Mouse (Mus musculus) MEL (cell line): ENCODE data around the gene Ptprn. TPM values are rescaled to one million over a fixed set of nuclear protein-coding genes. Genes with fewer than 3 reads are reported as not detected.

Source experiments
- DNase-seq: peaks from one replicate; pipeline ENCODE4 v3.0.0; 2011; ENCODE audit warnings: low read depth, low spot score
- H3K27ac ChIP-seq: 2 replicates; pipeline ENCODE4 v1.5.1; 2012; ENCODE audit warnings: low read depth, mild to moderate bottlenecking, control low read depth, low read length, moderate library complexity; ENCODE audit not compliant: control insufficient read depth
- H3K27me3 ChIP-seq, 2 experiments: fragments of 150-350 bp in 1 of 2; sonication (generic) in 1 of 2; 2 replicates each; pipeline ENCODE4 v1.6.1; 2012; ENCODE audit warnings: low read length in 2 of 2, mild to moderate bottlenecking in 2 of 2, improper control_type of control experiment in 1 of 2, moderate library complexity in 1 of 2; ENCODE audit not compliant: insufficient read depth in 2 of 2, control insufficient read depth in 1 of 2
- H3K36me3 ChIP-seq, 2 experiments: 2 replicates each; pipeline ENCODE4 v1.6.1; 2012 to 2014; ENCODE audit warnings: low read length in 2 of 2, improper control_type of control experiment in 1 of 2, inconsistent platforms in 1 of 2, mild to moderate bottlenecking in 1 of 2; ENCODE audit not compliant: insufficient read depth in 2 of 2, control insufficient read depth in 1 of 2
- H3K4me1 ChIP-seq, 2 experiments: fragments of 150-350 bp in 1 of 2; sonication (generic) in 1 of 2; 2 replicates each; pipeline ENCODE4 v1.6.1; 2012; ENCODE audit warnings: low read length in 2 of 2, improper control_type of control experiment in 1 of 2, mild to moderate bottlenecking in 1 of 2; ENCODE audit not compliant: insufficient read depth in 2 of 2, control insufficient read depth in 1 of 2
- H3K4me3 ChIP-seq, 2 experiments: fragments of 150-350 bp in 1 of 2; sonication (generic) in 1 of 2; 2 replicates each; pipeline ENCODE4 v1.5.1; 2012; ENCODE audit warnings: low read depth in 2 of 2, low read length in 2 of 2, mild to moderate bottlenecking in 2 of 2, moderate library complexity in 2 of 2, control low read depth in 1 of 2, improper control_type of control experiment in 1 of 2; ENCODE audit not compliant: control insufficient read depth in 1 of 2, insufficient read depth in 1 of 2
- H3K79me2 ChIP-seq: 2 replicates; pipeline ENCODE4 v1.6.1; 2012; ENCODE audit warnings: mild to moderate bottlenecking, low read length, moderate library complexity; ENCODE audit not compliant: control insufficient read depth, poor library complexity, insufficient read depth
- H3K9ac ChIP-seq: 2 replicates; pipeline ENCODE4 v1.6.1; 2012; ENCODE audit warnings: low read depth, mild to moderate bottlenecking, control low read depth, low read length, moderate library complexity; ENCODE audit not compliant: control insufficient read depth, poor library complexity, severe bottlenecking
- H3K9me3 ChIP-seq: fragments of 150-350 bp; sonication (generic); replicated peaks from 2 replicates; pipeline ENCODE4 v1.6.1; 2012; ENCODE audit warnings: mild to moderate bottlenecking, low read length, improper control_type of control experiment, moderate library complexity; ENCODE audit not compliant: insufficient read depth
- CHD1 ChIP-seq: IDR thresholded peaks from 2 replicates; pipeline ENCODE4 v1.6.1; 2012; ENCODE audit warnings: low read depth, mild to moderate bottlenecking, inconsistent platforms, low read length, improper control_type of control experiment
- E2F4 ChIP-seq: IDR thresholded peaks from 2 replicates; pipeline ENCODE4 v1.6.1; 2011; ENCODE audit warnings: low read depth, low read length, improper control_type of control experiment, borderline replicate concordance
- ELF1 ChIP-seq: IDR thresholded peaks from 2 replicates; pipeline ENCODE4 v1.6.1; 2014; ENCODE audit warnings: low read depth, mild to moderate bottlenecking, inconsistent platforms, low read length, improper control_type of control experiment, moderate library complexity
- GATA1 ChIP-seq: IDR thresholded peaks from 2 replicates; pipeline ENCODE4 v1.6.1; 2011; ENCODE audit warnings: low read depth, low read length, improper control_type of control experiment
- HCFC1 ChIP-seq: IDR thresholded peaks from 2 replicates; pipeline ENCODE4 v1.6.1; 2012; ENCODE audit warnings: low read depth, mild to moderate bottlenecking, inconsistent platforms, low read length, improper control_type of control experiment, moderate library complexity
- MAFK ChIP-seq: IDR thresholded peaks from 2 replicates; pipeline ENCODE4 v1.6.1; 2011; ENCODE audit warnings: low read depth, mild to moderate bottlenecking, low read length, improper control_type of control experiment, borderline replicate concordance
- MAX ChIP-seq: IDR thresholded peaks from 2 replicates; pipeline ENCODE4 v1.6.1; 2011; ENCODE audit warnings: low read length, improper control_type of control experiment
- MAZ ChIP-seq: IDR thresholded peaks from 2 replicates; pipeline ENCODE4 v1.6.1; 2012; ENCODE audit warnings: low read depth, mild to moderate bottlenecking, inconsistent platforms, low read length, improper control_type of control experiment
- MYC ChIP-seq: IDR thresholded peaks from 2 replicates; pipeline ENCODE4 v1.6.1; 2011; ENCODE audit warnings: low read depth, mild to moderate bottlenecking, low read length, improper control_type of control experiment, moderate library complexity
- NELFE ChIP-seq: IDR thresholded peaks from 2 replicates; pipeline ENCODE4 v1.6.1; 2011; ENCODE audit warnings: low read depth, low read length, improper control_type of control experiment
- NRF1 ChIP-seq: IDR thresholded peaks from 2 replicates; pipeline ENCODE4 v1.6.1; 2014; ENCODE audit warnings: low read depth, mild to moderate bottlenecking, inconsistent platforms, low read length, improper control_type of control experiment, moderate library complexity; ENCODE audit not compliant: poor library complexity, insufficient read depth, severe bottlenecking
- POLR2AphosphoS2 ChIP-seq: IDR thresholded peaks from 2 replicates; pipeline ENCODE4 v1.6.1; 2011; ENCODE audit warnings: low read length, improper control_type of control experiment
- RAD21 ChIP-seq: IDR thresholded peaks from 2 replicates; pipeline ENCODE4 v1.6.1; 2011; ENCODE audit warnings: mild to moderate bottlenecking, low read depth, low read length, improper control_type of control experiment
- SMC3 ChIP-seq: IDR thresholded peaks from 2 replicates; pipeline ENCODE4 v1.6.1; 2011; ENCODE audit warnings: low read depth, low read length, improper control_type of control experiment
- TAL1 ChIP-seq: IDR thresholded peaks from 2 replicates; pipeline ENCODE4 v1.6.1; 2012; ENCODE audit warnings: mild to moderate bottlenecking, inconsistent platforms, low read length, moderate library complexity, mixed read lengths
- UBTF ChIP-seq: IDR thresholded peaks from 2 replicates; pipeline ENCODE4 v1.6.1; 2012; ENCODE audit warnings: low read depth, mild to moderate bottlenecking, inconsistent platforms, low read length, improper control_type of control experiment, moderate library complexity, borderline replicate concordance; ENCODE audit not compliant: insufficient read depth
- USF2 ChIP-seq, 2 experiments: IDR thresholded peaks; 2 replicates each; pipeline ENCODE4 v1.6.1; 2011 to 2012; ENCODE audit warnings: improper control_type of control experiment in 2 of 2, low read length in 2 of 2, borderline replicate concordance in 1 of 2, inconsistent platforms in 1 of 2, low read depth in 1 of 2, mild to moderate bottlenecking in 1 of 2; ENCODE audit not compliant: insufficient read depth in 1 of 2
- polyA plus RNA-seq, 2 experiments: library from polyadenylated mRNA; stranded (reverse) in 1 of 2; unstranded in 1 of 2; fragments of >175 nt in 1 of 2; fragments of >200 nt in 1 of 2; gene quantifications; 2 replicates each; pipeline versions ENCODE4 v1.2.1 to v1.2.4; 2012; ENCODE audit warnings: low replicate concordance in 2 of 2, low read depth in 1 of 2; ENCODE audit not compliant: insufficient read length in 2 of 2, insufficient read depth in 1 of 2, missing spikeins in 1 of 2
- total RNA-seq: library from RNA; depleted of rRNA; stranded (reverse); fragments of 300-350 nt; gene quantifications from 2 replicates; pipeline ENCODE4 v1.2.3, GENCODE M21; 2012; rRNA removed

Gene Ptprn
- total and polyA plus RNA-seq, 3 experiments = 0.13 TPM; not detected in 2

DNA sequence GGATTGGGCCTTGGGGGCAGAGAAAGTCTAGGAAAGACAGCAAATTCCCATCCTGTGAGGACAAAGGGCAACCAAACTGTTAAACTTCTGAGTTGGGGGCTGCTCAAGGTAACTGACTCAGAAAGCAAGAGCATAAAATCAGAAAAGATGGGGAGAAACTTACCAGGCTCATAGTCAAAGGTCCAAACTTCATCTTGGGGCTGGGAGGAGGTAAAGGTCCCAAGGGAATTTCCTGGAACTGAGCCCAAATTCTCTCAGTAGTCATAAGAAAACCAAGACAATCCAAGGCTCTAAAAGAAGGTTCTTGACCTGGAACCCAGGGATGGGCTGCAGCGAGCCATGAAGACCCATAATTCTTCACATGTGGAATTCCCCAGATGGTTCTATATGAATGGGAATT is 63.1 kb downstream of the Ptprn start:
- Histone ChIP-seq H3K9me3 (no peaks in the 10 kb centered on the region), H3K27ac (no peak overlapping the region), H3K79me2 (no peaks in the 10 kb centered on the region), H3K27me3 (no peaks in the 10 kb centered on the region), H3K9ac (no peak overlapping the region), H3K4me3 (no peak overlapping the region), H3K4me1 (no peaks in the 10 kb centered on the region), H3K36me3 (no peaks in the 10 kb centered on the region; a peak in 1 of 4 replicates)
- TF ChIP-seq SMC3 (no peak), MAX (no peak), HCFC1 (no peak), NRF1 (no peak), RAD21 (no peak), NELFE (no peak), MAZ (no peak), MAFK (no peak), E2F4 (no peak), POLR2AphosphoS2 (no peak), MYC (no peak), GATA1 (no peak), TAL1 (no peak), CHD1 (no peak), ELF1 (no peak), UBTF (no peak), USF2 (IDR thresholded peaks at IDR 0.05; ENCODE audit: borderline replicate concordance in 1 of 2, insufficient read depth in 1 of 2, low read depth in 1 of 2, low read length in 2 of 2) (no peak)
- DNase-seq = no peak

Other genes starting within 250 kb of the Ptprn start
- 1.7 and 2.1 TPM in 2 replicates for gene Nhej1, start 139.3 kb downstream of the Ptprn start, total RNA-seq
- 1 to 10 TPM in 1 of 2 experiments, not detected in 1; 5.2 TPM for gene Nhej1, start 139.3 kb downstream of the Ptprn start, polyA plus RNA-seq
- 0.08 TPM in 1 of 2 replicates, not detected in the other for gene Slc23a3, start 130.6 kb downstream of the Ptprn start, total RNA-seq
- gene Slc23a3, start 130.6 kb downstream of the Ptprn start, polyA plus RNA-seq = under 1 TPM in 1 of 2 experiments, not detected in 1; 0.15 TPM
- 46.4 and 54.4 TPM in 2 replicates for gene Cnppd1, start 121.8 kb downstream of the Ptprn start, total RNA-seq
- 100 to 1,000 TPM in 1 of 2 experiments, 10 to 100 TPM in 1; 70.1 to 314 TPM for gene Cnppd1, start 121.8 kb downstream of the Ptprn start, polyA plus RNA-seq
- 37.1 and 38.1 TPM in 2 replicates for gene Retreg2, start 121.7 kb downstream of the Ptprn start, total RNA-seq
- gene Retreg2, start 121.7 kb downstream of the Ptprn start, polyA plus RNA-seq = 10 to 100 TPM in 1 of 2 experiments, not detected in 1; 59.2 TPM
- gene Zfand2b, start 95.9 kb downstream of the Ptprn start, total RNA-seq = 14.4 and 15.0 TPM in 2 replicates
- 10 to 100 TPM in 1 of 2 experiments, not detected in 1; 18.3 TPM for gene Zfand2b, start 95.9 kb downstream of the Ptprn start, polyA plus RNA-seq
- 79.2 and 84.4 TPM in 2 replicates for gene Abcb6, start 84.1 kb downstream of the Ptprn start, total RNA-seq
- 10 to 100 TPM in 1 of 2 experiments, not detected in 1; 73.5 TPM for gene Abcb6, start 84.1 kb downstream of the Ptprn start, polyA plus RNA-seq
- 5.5 and 8.1 TPM in 2 replicates for gene Ankzf1, start 72.4 kb downstream of the Ptprn start, total RNA-seq
- 10 to 100 TPM in 1 of 2 experiments, not detected in 1; 16.7 TPM for gene Ankzf1, start 72.4 kb downstream of the Ptprn start, polyA plus RNA-seq
- 7.8 and 10.2 TPM in 2 replicates for gene Atg9a, start 72.3 kb downstream of the Ptprn start, total RNA-seq
- gene Atg9a, start 72.3 kb downstream of the Ptprn start, polyA plus RNA-seq = 10 to 100 TPM in 1 of 2 experiments, not detected in 1; 26.1 TPM
- gene Glb1l, start 53.7 kb downstream of the Ptprn start, total RNA-seq = 4.0 and 7.6 TPM in 2 replicates
- 10 to 100 TPM in 1 of 2 experiments, not detected in 1; 13.0 TPM for gene Glb1l, start 53.7 kb downstream of the Ptprn start, polyA plus RNA-seq
- gene Stk16, start 53.7 kb downstream of the Ptprn start, total RNA-seq = 83.2 and 110 TPM in 2 replicates
- 100 to 1,000 TPM in 1 of 2 experiments, not detected in 1; 154 TPM for gene Stk16, start 53.7 kb downstream of the Ptprn start, polyA plus RNA-seq
- gene Tuba4a, start 44.6 kb downstream of the Ptprn start, total RNA-seq = 385 and 396 TPM in 2 replicates
- gene Tuba4a, start 44.6 kb downstream of the Ptprn start, polyA plus RNA-seq = 100 to 1,000 TPM in 1 of 2 experiments, not detected in 1; 439 TPM
- 0.46 and 0.58 TPM in 2 replicates for gene A630095N17Rik, start 32.4 kb downstream of the Ptprn start, total RNA-seq
- under 1 TPM in 1 of 2 experiments, not detected in 1; 0.82 TPM for gene A630095N17Rik, start 32.4 kb downstream of the Ptprn start, polyA plus RNA-seq
- gene Dnajb2, start 28.1 kb downstream of the Ptprn start, total RNA-seq = 10.3 and 12.9 TPM in 2 replicates
- gene Dnajb2, start 28.1 kb downstream of the Ptprn start, polyA plus RNA-seq = 10 to 100 TPM in 1 of 2 experiments, not detected in 1; 18.9 TPM
- gene Resp18, start 13.9 kb upstream of the Ptprn start, total RNA-seq = not detected in 2 replicates
- not detected for gene Resp18, start 13.9 kb upstream of the Ptprn start, polyA plus RNA-seq
- gene Dnpep, start 53.5 kb upstream of the Ptprn start, total RNA-seq = 34.7 and 35.9 TPM in 2 replicates
- 10 to 100 TPM in 1 of 2 experiments, not detected in 1; 59.3 TPM for gene Dnpep, start 53.5 kb upstream of the Ptprn start, polyA plus RNA-seq
- 4.6 and 7.2 TPM in 2 replicates for gene Des, start 95.8 kb upstream of the Ptprn start, total RNA-seq
- gene Des, start 95.8 kb upstream of the Ptprn start, polyA plus RNA-seq = 1 to 10 TPM in 1 of 2 experiments, not detected in 1; 7.0 TPM
- gene Speg, start 110.8 kb upstream of the Ptprn start, total RNA-seq = 1.7 and 1.8 TPM in 2 replicates
- 1 to 10 TPM in 1 of 2 experiments, not detected in 1; 9.5 TPM for gene Speg, start 110.8 kb upstream of the Ptprn start, polyA plus RNA-seq
- gene Gmppa, start 171.4 kb upstream of the Ptprn start, total RNA-seq = 63.8 and 65.0 TPM in 2 replicates
- 100 to 1,000 TPM in 1 of 2 experiments, not detected in 1; 145 TPM for gene Gmppa, start 171.4 kb upstream of the Ptprn start, polyA plus RNA-seq
- 0.19 TPM in 1 of 2 replicates, not detected in the other for gene Asic4, start 185.9 kb upstream of the Ptprn start, total RNA-seq
- under 1 TPM in 1 of 2 experiments, not detected in 1; 0.18 TPM for gene Asic4, start 185.9 kb upstream of the Ptprn start, polyA plus RNA-seq
- 23.9 and 32.3 TPM in 2 replicates for gene Chpf, start 214.8 kb upstream of the Ptprn start, total RNA-seq
- 10 to 100 TPM in 1 of 2 experiments, not detected in 1; 49.0 TPM for gene Chpf, start 214.8 kb upstream of the Ptprn start, polyA plus RNA-seq
- gene Tmem198, start 215.0 kb upstream of the Ptprn start, total RNA-seq = 0.33 and 0.65 TPM in 2 replicates
- gene Tmem198, start 215.0 kb upstream of the Ptprn start, polyA plus RNA-seq = 1 to 10 TPM in 1 of 2 experiments, not detected in 1; 1.4 TPM
- gene Obsl1, start 241.9 kb upstream of the Ptprn start, total RNA-seq = 0.08 TPM in 1 of 2 replicates, not detected in the other
- 1 to 10 TPM in 1 of 2 experiments, not detected in 1; 1.2 TPM for gene Obsl1, start 241.9 kb upstream of the Ptprn start, polyA plus RNA-seq
- not detected in 2 replicates for gene Inha, start 242.6 kb upstream of the Ptprn start, total RNA-seq
- not detected for gene Inha, start 242.6 kb upstream of the Ptprn start, polyA plus RNA-seq